Mouse (Mus musculus) v-Abl transformed pro-B cells (cell line): ENCODE measurements at regions not wholly inside any gene's neighbourhood (a gene's known extent, or its start where the extent isn't known, plus 50 kb on each side); places are given as distances from the start of the nearest gene placed in this dataset.

Experiments used
- in situ Hi-C, 2 experiments: fragments of 400-800 bp; cut with MboI; formaldehyde crosslinking; loops; one replicate each; pipeline ENCODE4 v1.15.1; 2025; ENCODE audit not compliant: unreplicated experiment in 2 of 2

DNA sequence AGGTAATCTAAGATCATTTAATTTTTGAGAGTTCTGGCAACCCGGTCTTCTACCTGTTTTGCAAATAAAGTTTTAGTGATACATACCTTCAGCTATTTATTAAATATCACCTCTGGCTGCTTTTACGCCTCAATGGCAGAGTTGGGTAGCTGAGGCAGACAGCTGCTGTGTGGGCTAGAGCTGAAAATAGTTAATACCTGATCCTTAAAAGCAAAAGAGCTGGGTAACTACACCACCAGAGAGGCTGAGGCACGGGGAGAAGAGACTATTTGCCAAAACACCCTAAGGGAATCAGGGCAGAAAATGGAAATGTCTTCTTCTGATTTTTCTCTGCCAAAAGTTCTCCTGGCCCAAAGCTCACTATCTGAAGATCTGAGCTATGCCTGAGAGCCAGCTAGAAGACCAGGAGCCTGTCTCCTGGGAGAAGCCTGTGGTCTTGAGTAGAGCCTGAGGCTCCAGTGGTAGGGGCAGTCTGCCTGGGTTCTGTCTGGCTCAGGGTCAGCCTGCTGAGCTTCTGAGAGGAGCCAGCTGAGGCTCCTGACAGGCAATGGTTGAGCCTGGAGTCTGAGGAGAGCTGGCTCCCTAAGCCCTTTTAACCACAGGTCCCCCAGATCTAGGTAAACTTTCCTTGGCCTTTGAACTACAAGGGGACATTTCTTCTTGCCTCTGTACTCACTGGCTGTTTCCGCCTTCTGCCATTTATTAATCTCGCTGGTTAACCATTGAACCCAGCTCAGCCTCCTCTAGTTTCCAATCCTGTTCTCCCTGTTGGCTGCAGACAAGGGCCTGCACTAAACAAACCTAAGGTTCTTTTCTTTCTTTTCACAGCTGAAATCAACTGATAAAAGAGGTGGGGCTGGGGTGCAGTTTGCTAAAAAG is 208.7 kb downstream of the Opa1 start:
- in situ Hi-C loops, result no loop called here

DNA sequence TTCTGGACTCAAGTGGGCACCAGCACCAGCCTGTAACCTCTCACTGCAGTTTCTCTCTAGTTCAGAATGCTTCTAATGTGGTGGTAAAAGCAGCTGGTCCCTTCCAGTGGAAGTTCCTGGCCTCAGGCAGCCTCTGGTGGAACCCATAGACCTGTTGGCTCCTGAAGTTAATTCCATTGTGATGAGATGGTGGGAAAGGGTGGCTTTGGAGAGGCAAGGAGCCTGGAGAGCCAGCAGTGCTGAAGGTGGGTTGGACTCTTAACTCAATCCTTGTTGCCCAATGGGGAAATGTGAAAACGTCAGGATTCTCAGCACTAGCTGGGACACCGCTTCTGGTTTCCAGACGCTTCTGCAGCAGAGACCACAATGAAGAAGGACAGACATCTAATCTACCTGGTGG is 210.9 kb downstream of the Opa1 start:
- in situ Hi-C loops, result no loop called here

DNA sequence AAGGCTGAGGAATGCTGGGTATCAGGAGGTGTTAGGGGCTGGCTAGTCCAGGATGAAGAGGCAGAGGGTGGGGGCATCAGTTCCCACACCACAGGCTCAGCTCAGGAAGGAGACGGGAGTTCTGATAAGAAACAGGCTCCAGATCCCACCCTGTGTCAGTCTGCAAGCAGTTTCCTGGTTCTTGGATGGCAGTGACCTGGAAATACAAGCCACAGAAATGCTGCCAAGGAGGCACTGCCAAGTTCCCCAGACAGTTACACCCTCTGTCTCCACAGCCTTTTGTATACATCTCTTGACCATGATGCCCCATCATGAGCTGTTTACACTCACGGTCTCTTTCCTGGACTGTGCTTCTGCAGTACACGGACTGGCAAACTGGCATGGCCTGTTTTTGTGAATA is 220.1 kb downstream of the Opa1 start:
- in situ Hi-C loops, result no loop called here

DNA sequence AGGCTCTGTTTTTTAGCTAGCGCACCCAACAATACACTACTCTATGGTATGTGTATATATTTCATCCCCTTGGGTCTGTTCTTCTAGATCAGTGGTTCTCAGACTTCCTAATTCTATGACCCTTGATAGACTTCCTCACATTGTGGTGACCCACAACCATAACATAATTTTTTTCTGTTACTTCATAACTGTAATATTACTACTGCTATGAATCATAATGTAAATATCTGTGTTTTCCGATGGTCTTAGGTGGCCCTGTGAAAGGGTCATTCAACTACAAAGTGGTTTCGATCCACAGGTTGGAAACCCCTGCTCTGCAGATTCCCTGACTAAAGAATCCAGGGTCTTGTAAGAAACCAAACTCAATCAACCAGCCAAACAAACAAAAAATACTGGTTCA is 220.8 kb downstream of the Opa1 start:
- in situ Hi-C loops, result no loop called here

- in situ Hi-C loops, result no loop called here
Observed at GRCm38 (mm10) chr16:29800457-29800856, 221.3 kb downstream of the Opa1 start.

DNA sequence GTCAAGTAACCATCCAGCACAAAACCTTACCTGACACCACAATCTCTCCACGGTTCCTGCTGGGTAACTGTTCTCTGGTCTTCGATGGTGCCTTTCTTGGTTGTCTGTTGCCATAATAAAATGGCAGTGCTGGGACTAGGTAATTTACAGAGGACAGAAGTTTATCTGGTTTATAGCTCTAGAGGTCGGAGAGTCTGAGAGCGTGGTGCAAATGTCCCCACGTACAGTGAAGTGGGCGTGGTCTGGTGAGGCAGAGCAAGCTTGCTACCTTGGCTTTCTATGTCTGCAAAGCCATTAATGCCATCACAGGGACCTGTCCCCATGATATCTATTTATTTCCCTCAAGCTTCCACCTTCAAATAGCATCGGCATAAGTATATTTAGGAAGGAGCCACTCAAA is 223.0 kb downstream of the Opa1 start:
- in situ Hi-C loops, result no loop called here

GRCm38 (mm10) chr16:29802603-29803002 is 223.5 kb downstream of the Opa1 start:
- in situ Hi-C loops, result no loop called here

DNA sequence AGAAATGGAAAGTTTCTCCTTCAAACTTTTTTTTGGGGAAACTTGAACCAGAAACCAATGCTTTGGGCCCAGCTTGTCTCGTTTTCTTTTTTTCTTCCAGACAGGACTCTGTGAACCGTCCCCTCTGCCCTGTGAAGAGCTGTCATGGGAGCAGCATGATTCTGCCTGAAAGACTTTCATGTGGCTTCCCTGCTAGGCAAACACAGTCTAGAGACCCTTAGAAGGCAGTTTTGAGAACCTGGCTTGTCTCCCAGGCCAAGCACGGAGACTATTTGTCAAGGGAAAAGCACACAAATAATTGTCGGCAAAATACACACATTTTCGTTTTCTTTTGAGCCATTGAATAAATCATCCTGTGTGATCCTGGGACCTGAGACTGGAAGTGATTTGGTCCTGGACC is 228.7 kb downstream of the Opa1 start:
- in situ Hi-C loops, result no loop called here

GRCm38 (mm10) chr16:29808851-29809250 is 229.7 kb downstream of the Opa1 start:
- in situ Hi-C loops, result no loop called here

DNA sequence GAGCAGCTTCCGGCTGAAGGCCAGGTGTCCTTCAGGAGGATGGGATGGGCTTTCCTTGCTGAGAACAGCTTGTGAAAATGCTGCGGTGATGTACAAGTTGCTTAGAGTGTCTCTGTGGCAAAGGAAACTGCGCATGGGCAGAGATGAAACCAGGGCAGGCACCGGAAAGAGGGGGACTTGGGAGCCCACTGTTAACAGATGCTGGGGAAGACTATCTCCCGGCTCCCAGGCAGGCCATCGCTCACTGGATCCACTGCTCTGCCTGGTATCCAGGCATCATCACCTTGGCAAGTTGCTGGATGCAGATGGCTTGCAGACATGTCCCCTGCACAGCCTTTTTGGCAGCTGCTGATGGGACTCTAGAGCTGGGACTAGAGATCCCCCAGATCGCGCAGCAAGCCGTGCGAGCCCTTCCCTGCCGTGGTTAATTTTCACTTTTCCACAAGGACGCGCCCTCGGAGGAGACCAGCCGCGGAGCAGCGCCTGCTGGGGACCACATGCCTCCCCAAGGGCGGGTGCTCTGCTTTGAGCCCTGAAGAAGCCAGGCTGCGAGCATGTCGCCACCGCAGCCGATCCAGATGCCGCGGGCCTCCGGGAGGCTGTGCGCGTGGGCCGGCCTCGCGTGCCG is 234.4 kb downstream of the Opa1 start:
- in situ Hi-C loops, result loop anchor here (10.0 kb wide), 3 partner anchors 179 to 251 kb away; partner anchors contain the start of gene Hes1 (in 1 of the 2)

DNA sequence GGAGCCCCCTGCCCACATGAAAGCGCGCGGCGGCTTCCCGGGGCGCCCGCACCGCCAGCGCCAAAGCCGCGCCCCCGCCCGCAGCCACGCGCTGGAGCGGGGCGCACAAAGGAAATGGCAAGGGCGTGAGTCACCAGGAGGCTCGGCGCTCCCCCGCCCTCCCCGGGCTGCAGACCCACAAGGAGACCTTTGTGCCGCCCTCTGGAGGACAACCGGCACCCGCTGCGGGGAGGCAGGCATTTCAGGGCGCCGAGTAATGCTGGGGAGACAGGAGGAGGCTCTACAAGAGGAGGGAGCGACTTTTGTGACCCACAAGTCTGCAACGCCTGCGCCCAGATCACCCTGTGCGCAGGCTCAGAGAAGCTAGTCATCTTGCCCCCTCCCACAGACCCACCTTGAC is 234.9 kb downstream of the Opa1 start:
- in situ Hi-C loops, result loop anchor here (10.0 kb wide), 3 partner anchors 179 to 251 kb away; partner anchors contain the start of gene Hes1 (in 1 of the 2)

DNA sequence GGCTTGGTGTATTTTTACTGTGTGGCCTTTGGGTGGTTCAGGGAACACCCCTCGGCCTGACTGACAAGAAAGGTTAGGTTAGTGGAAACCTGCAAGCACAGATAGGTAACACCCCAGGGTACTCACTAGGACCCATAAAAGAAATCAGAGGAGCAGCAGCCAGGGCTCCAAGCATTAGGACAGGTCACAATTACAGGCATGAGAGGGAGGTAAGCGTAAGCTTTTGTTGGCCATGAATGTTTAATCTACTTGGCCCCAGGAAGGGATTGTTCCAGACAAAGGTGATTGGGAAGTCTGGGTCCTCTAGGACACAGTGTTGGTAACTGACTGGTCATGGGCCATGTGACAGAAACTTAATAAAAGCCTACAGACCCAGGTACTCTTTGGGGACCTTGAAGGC is 235.5 kb downstream of the Opa1 start:
- in situ Hi-C loops, result loop anchor here (10.0 kb wide), 3 partner anchors 180 to 250 kb away; partner anchors contain the start of gene Hes1 (in 1 of the 2)

DNA sequence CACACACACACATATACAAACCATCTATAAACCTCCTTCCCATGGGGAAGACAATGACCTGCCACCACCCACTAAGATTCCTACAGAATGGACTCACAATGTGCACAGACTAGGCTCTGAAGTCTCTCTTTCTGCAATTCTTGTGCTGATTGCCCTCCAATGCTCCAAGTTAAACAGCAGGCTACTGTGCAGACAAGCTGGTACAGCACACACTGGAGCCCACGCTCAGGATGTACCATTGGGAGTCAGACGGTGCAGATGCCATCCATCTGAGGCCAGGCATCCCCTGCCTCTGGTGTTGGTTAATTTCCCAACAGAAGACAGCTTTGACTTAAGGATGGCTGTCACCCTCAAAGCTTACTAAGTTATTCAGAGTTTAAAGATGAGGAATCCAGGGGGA is 236.1 kb downstream of the Opa1 start:
- in situ Hi-C loops, result loop anchor here (10.0 kb wide), 3 partner anchors 180 to 250 kb away; partner anchors contain the start of gene Hes1 (in 1 of the 2)

DNA sequence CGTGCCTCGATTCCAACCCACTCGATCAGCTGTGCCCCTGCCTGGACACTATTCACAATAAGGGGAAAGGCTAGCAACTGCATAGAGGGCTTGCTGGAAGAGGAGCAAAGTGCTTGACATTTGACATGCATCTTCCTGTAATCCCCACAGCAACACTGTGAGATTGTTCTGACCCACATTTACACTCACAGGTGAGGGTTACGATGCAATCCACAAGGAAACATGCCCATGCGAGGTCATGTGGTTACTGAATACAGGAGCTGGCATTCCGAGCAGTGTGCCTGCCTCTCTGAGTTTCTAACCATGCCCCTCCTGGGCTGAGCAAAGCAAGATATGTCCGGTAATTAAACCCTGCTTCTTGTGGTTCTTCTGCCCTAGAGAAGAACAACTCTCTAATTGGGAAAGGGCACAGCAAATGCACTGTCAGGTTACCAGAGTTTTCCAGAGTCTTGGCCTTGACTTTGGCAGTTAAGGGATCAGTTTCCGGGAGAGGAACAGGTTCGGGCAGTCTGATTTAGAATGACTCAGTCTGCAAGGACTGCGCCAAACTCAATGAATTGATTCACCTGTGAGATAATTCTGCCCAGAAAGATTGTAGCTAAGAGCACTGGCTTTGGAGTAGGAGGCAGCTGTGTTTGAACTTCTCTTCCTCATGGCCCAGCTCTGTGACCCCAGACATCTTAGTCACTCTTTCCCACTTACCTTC is 236.7 kb downstream of the Opa1 start:
- in situ Hi-C loops, result loop anchor here (10.0 kb wide), 3 partner anchors 181 to 249 kb away; partner anchors contain the start of gene Hes1 (in 1 of the 2)

DNA sequence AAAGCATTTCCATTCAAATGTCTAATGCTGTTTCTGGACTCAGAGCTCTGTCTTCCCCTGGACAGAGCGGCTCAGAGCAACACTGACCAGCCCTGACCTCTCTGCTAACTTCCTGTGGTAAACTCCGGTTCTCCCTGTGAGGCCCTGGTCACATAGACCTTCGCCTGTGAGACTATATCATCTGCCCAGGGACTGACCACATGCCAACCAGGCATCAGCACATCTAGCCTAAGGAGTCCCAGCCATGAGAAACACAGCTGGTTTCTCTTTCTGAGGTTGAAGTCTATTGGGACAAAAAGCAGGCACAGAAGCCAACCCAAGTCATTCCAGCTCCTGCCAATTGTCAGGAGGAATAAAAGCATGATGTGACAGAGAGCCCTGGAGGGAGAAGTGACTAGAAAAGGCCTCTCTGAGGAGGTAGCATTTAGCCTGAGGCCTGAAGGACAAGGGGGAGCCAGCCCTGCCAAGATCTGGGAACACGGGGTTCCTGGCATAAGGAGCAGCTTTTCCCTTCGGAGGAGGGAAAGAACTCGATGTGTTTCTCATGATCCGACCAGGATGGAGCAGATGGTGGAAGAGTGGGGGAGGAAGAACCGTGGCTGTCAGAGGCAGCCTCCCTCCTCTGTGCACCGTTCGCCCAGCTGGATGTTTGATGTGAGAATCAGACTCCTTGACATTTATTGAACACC is 237.7 kb downstream of the Opa1 start:
- in situ Hi-C loops, result loop anchor here (10.0 kb wide), 3 partner anchors 182 to 248 kb away; partner anchors contain the start of gene Hes1 (in 1 of the 2)

- in situ Hi-C loops, result loop anchor here (10.0 kb wide), 3 partner anchors 184 to 246 kb away; partner anchors contain the start of gene Hes1 (in 1 of the 2)
Observed at GRCm38 (mm10) chr16:29818807-29819440, 239.8 kb downstream of the Opa1 start.

GRCm38 (mm10) chr16:29820704-29821103 is 241.6 kb downstream of the Opa1 start:
- in situ Hi-C loops, result no loop called here

DNA sequence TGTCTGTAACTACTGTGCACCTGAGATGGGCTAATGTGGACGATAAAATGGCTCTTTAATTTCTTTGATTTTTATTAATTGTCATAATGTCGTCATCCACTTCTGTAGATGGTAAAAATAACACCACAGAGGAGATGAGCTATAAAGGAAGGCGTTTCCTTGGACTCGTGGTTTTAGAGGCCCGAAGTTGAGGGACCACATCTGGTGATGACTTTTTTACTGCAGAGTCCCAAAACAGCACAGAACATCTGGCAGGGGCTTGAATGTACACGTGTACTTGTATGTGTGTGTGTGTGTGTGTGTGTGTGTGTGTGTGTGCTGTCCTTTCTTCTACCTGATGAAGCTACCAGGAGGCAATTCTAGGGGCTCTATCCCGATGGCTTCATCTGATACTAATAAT is 242.1 kb upstream of the Hes1 start:
- in situ Hi-C loops, result no loop called here

- in situ Hi-C loops, result no loop called here
Observed at GRCm38 (mm10) chr16:29822843-29823401, 241.3 kb upstream of the Hes1 start.
